Mouse (Mus musculus) stomach, embryonic 14.5 days (tissue): Measurements from ENCODE around the gene Dgkb. TPM values are rescaled to one million over a fixed set of nuclear protein-coding genes. Genes with fewer than 3 reads are reported as not detected.

Source experiments
- ATAC-seq: fragments of 200-750 bp; cut with Nextera tagmentation; 2 replicates; pipeline ENCODE4 v1.8.0; 2017; ENCODE audit warnings: low read depth, moderate TSS enrichment; ENCODE audit not compliant: insufficient number of reproducible peaks, insufficient read depth, low FRiP score
- H3K27ac ChIP-seq: fragments of 300-500 bp; sonication (generic); 2 replicates; pipeline ENCODE4 v1.5.1; 2014; ENCODE audit warnings: mild to moderate bottlenecking, low read length, moderate library complexity, mixed read lengths
- H3K27me3 ChIP-seq: fragments of 300-500 bp; sonication (generic); 2 replicates; pipeline ENCODE4 v1.6.1; 2014; ENCODE audit warnings: low read length, control low read depth, mixed read lengths; ENCODE audit not compliant: control insufficient read depth, insufficient read depth
- H3K36me3 ChIP-seq: fragments of 300-500 bp; sonication (generic); 2 replicates; pipeline ENCODE4 v1.6.1; 2014; ENCODE audit warnings: mild to moderate bottlenecking, control low read depth, low read length, moderate library complexity, mixed read lengths; ENCODE audit not compliant: control insufficient read depth, insufficient read depth
- H3K4me1 ChIP-seq: fragments of 300-500 bp; sonication (generic); 2 replicates; pipeline ENCODE4 v1.6.1; 2014; ENCODE audit warnings: low read length, control low read depth, mixed read lengths; ENCODE audit not compliant: control insufficient read depth, insufficient read depth
- H3K4me2 ChIP-seq: fragments of 300-500 bp; sonication (generic); replicated peaks from 2 replicates; pipeline ENCODE4 v1.6.1; 2014; ENCODE audit warnings: low read depth, low read length, control low read depth
- H3K4me3 ChIP-seq: fragments of 300-500 bp; sonication (generic); 2 replicates; pipeline ENCODE4 v1.5.1; 2014; ENCODE audit warnings: low read depth, low read length, control low read depth
- H3K9ac ChIP-seq: fragments of 300-500 bp; sonication (generic); replicated peaks from 2 replicates; pipeline ENCODE4 v1.6.1; 2014; ENCODE audit warnings: low read depth, mild to moderate bottlenecking, control low read depth, low read length, moderate library complexity, mixed read lengths
- H3K9me3 ChIP-seq: fragments of 300-500 bp; sonication (generic); 2 replicates; pipeline ENCODE4 v1.6.1; 2016; ENCODE audit warnings: low read depth, low read length, control low read depth; ENCODE audit not compliant: control insufficient read depth
- WGBS: fragments of 180-500 bp; shearing (Covaris S2); extraction: QIAGEN DNeasy Blood & Tissue Kit; methylation state at CpG from one replicate; pipeline ENCODE4 v1.1.7; 2014; 5-methylcytosine and 5-hydroxymethylcytosine counted together
- polyA plus RNA-seq: library from polyadenylated mRNA; unstranded; fragments of >200 nt; fragmentation: Nextera tagmentation; extraction: Ambion mirVana; gene quantifications from 2 replicates; pipeline ENCODE4 v1.2.1, GENCODE M21; 2014

Dgkb gene
- polyA plus RNA-seq, 1 experiment from 2014 or later: 1.6 TPM

GRCm38 (mm10) chr12:38371597-38371996 lies 554.1 kb downstream of the Dgkb start:
- Histone ChIP-seq H3K36me3 (no peaks in the 10 kb centered on the region), H3K27ac (no peak overlapping the region), H3K4me2 (no peak overlapping the region), H3K9ac (no peak overlapping the region), H3K4me1 (no peaks in the 10 kb centered on the region), H3K27me3 (no peaks in the 10 kb centered on the region), H3K9me3 (no peaks in the 10 kb centered on the region), H3K4me3 (no peak overlapping the region)
- ATAC-seq: no peak
- WGBS: 79% methylated on average over 2 of the region's 2 CpGs

- no peaks in the 10 kb centered on the region for H3K4me1 ChIP-seq
- no peaks in the 10 kb centered on the region for H3K9me3 ChIP-seq
- 61% methylated on average over 3 of the region's 3 CpGs for WGBS
- no peaks in the 10 kb centered on the region for H3K36me3 ChIP-seq
- H3K27ac ChIP-seq: no peak overlapping the region
- ATAC-seq: no peak
- no peaks in the 10 kb centered on the region for H3K27me3 ChIP-seq
- no peak overlapping the region for H3K4me3 ChIP-seq
- H3K9ac ChIP-seq: no peak overlapping the region
- H3K4me2 ChIP-seq: no peak overlapping the region
Observed at GRCm38 (mm10) chr12:38374159-38374558, 556.6 kb downstream of the Dgkb start.

DNA sequence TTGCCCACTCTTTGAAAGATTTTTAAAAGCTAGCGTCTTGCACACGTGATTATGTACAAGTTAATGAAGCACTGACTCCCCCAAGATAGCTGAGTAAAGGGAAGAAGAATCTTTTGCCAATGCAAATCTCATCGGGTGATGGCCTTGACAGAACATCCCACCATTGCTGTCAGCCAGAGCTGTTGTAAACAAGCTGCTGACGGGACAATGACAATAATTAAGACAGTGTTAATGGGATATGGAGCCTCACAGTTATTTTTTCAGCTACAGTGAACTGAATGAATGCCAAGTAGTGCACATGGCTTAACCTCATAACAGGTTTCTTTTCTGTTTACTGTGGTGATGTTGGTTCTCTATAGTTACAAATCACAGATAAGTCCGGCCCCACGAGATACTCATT lies 568.4 kb downstream of the Dgkb start:
- 81% methylated on average over 6 of the region's 6 CpGs for WGBS
- Histone ChIP-seq H3K4me1 (no peaks in the 10 kb centered on the region), H3K4me2 (no peak overlapping the region), H3K9me3 (no peaks in the 10 kb centered on the region), H3K9ac (no peak overlapping the region), H3K4me3 (no peak overlapping the region), H3K27me3 (no peaks in the 10 kb centered on the region), H3K36me3 (no peaks in the 10 kb centered on the region), H3K27ac (no peak overlapping the region)
- no peak for ATAC-seq

GRCm38 (mm10) chr12:38386991-38387390 lies 569.5 kb downstream of the Dgkb start:
- Histone ChIP-seq H3K4me3 (no peak overlapping the region), H3K9ac (no peak overlapping the region), H3K4me1 (no peaks in the 10 kb centered on the region), H3K27ac (no peak overlapping the region), H3K9me3 (no peaks in the 10 kb centered on the region), H3K4me2 (no peak overlapping the region), H3K27me3 (no peaks in the 10 kb centered on the region), H3K36me3 (no peaks in the 10 kb centered on the region)
- WGBS: 74% methylated on average over 1 of the region's 1 CpGs
- ATAC-seq: no peak

- Histone ChIP-seq H3K4me1 (no peaks in the 10 kb centered on the region), H3K36me3 (no peaks in the 10 kb centered on the region), H3K4me2 (no peak overlapping the region), H3K9me3 (no peaks in the 10 kb centered on the region), H3K27ac (no peak overlapping the region), H3K27me3 (no peaks in the 10 kb centered on the region), H3K4me3 (no peak overlapping the region), H3K9ac (no peak overlapping the region)
- WGBS: 58% methylated on average over 2 of the region's 2 CpGs
- ATAC-seq: no peak
Observed at GRCm38 (mm10) chr12:38387654-38388053, 570.1 kb downstream of the Dgkb start.

DNA sequence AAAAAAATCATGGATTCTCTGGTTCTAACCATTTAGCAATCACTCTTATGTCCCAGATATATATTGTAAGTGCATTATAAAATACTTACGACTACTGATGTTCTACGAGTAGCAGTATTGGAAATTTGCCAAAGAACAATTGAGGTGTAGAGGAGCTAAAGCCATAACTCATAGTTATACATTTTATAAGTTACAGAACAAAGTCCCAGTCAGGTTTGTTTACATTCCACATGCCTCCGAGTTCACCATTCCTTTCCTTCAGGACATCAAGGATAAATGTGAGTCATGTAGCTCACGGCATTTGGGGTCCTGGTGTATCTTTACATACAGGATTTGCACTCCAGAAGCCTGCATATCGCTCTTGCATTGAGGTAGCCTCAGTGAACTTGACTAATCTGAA lies 570.7 kb downstream of the Dgkb start:
- no peak overlapping the region for H3K27ac ChIP-seq
- no peaks in the 10 kb centered on the region for H3K27me3 ChIP-seq
- WGBS: 25% methylated on average over 5 of the region's 5 CpGs
- H3K4me2 ChIP-seq: no peak overlapping the region
- no peaks in the 10 kb centered on the region for H3K4me1 ChIP-seq
- H3K4me3 ChIP-seq: no peak overlapping the region
- no peaks in the 10 kb centered on the region for H3K9me3 ChIP-seq
- ATAC-seq: no peak; the same call in 1 of the 2 replicates
- H3K36me3 ChIP-seq: no peaks in the 10 kb centered on the region
- H3K9ac ChIP-seq: no peak overlapping the region

GRCm38 (mm10) chr12:38397754-38398312 lies 580.3 kb downstream of the Dgkb start:
- no peaks in the 10 kb centered on the region for H3K27me3 ChIP-seq
- H3K4me2 ChIP-seq: no peak overlapping the region
- no peak for ATAC-seq
- WGBS: 29% methylated on average over 14 of the region's 14 CpGs
- H3K9ac ChIP-seq: no peak overlapping the region
- H3K27ac ChIP-seq: no peak overlapping the region
- H3K4me1 ChIP-seq: no peaks in the 10 kb centered on the region
- H3K36me3 ChIP-seq: no peaks in the 10 kb centered on the region
- no peak overlapping the region for H3K4me3 ChIP-seq
- H3K9me3 ChIP-seq: no peaks in the 10 kb centered on the region

GRCm38 (mm10) chr12:38400089-38400488 lies 582.6 kb downstream of the Dgkb start:
- Histone ChIP-seq H3K27ac (no peak overlapping the region), H3K36me3 (no peaks in the 10 kb centered on the region), H3K4me1 (no peaks in the 10 kb centered on the region), H3K9ac (no peak overlapping the region), H3K27me3 (no peaks in the 10 kb centered on the region), H3K4me3 (no peak overlapping the region), H3K4me2 (no peak overlapping the region), H3K9me3 (no peaks in the 10 kb centered on the region)
- WGBS: 56% methylated on average over 4 of the region's 4 CpGs
- no peak for ATAC-seq
